Mouse (Mus musculus): ENCODE results near the gene Braf. TPM values are rescaled to one million over a fixed set of nuclear protein-coding genes. Genes with fewer than 3 reads are reported as not detected.

Braf gene
- polyA plus RNA-seq, 1 experiment from 2014 or later = 23.6 TPM

Other genes starting within 250 kb of the Braf start
- gene Dennd2a, start 167.6 kb downstream of the Braf start, polyA plus RNA-seq (2015; fragmentation: Nextera tagmentation; extraction: Ambion mirVana) = 18.7 and 25.1 TPM in 2 replicates
- 41.3 and 47.1 TPM in 2 replicates for gene Adck2, start 151.6 kb downstream of the Braf start, polyA plus RNA-seq (2015; fragmentation: Nextera tagmentation; extraction: Ambion mirVana)
- gene Gm42420, start 139.7 kb downstream of the Braf start, polyA plus RNA-seq (2015; fragmentation: Nextera tagmentation; extraction: Ambion mirVana) = 0.59 and 3.5 TPM in 2 replicates
- gene Ndufb2, start 132.9 kb downstream of the Braf start, polyA plus RNA-seq (2015; fragmentation: Nextera tagmentation; extraction: Ambion mirVana) = 499 and 517 TPM in 2 replicates
- gene Mrps33, start 85.5 kb upstream of the Braf start, polyA plus RNA-seq (2015; fragmentation: Nextera tagmentation; extraction: Ambion mirVana) = 182 and 184 TPM in 2 replicates
- gene Tmem178b, start 147.8 kb upstream of the Braf start, polyA plus RNA-seq (2015; fragmentation: Nextera tagmentation; extraction: Ambion mirVana) = 32.7 and 33.1 TPM in 2 replicates

Data from hindbrain, embryonic 15.5 days (tissue).